Mouse (Mus musculus): ENCODE measurements around the gene Btbd9.
A peak's percentile ranks its signal among the peaks of the same experiment; 100 is the strongest.

Btbd9 gene

DNA sequence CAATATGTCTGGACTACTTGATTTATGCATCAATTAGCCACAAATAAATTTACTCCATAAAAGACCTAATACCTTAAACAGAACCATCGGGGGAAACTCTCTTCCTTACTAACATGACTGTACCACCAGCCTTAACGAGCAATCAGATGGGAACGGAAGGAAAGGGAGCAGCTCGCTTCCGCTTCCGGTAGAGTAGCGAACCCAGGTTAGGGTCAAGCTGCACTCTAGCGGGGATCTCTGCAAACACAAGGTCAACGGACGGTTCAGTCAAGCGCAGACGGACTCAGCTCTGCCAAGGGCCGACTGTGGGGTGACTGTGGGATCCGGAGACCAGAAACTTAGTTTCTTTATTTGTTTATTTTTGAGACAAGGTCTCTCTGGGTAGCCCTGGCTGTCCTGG, 25.9 kb upstream of the Btbd9 start:
- no peak for DNase-seq (ENCODE audit: extremely low read depth, low read depth)

- no peak for DNase-seq (ENCODE audit: extremely low read depth, low read depth)
Observed at GRCm38 (mm10) chr17:30598300-30598699, 22.0 kb upstream of the Btbd9 start.

GRCm38 (mm10) chr17:30597786-30598185, 21.5 kb upstream of the Btbd9 start:
- DNase-seq (ENCODE audit: extremely low read depth, low read depth): no peak

DNA sequence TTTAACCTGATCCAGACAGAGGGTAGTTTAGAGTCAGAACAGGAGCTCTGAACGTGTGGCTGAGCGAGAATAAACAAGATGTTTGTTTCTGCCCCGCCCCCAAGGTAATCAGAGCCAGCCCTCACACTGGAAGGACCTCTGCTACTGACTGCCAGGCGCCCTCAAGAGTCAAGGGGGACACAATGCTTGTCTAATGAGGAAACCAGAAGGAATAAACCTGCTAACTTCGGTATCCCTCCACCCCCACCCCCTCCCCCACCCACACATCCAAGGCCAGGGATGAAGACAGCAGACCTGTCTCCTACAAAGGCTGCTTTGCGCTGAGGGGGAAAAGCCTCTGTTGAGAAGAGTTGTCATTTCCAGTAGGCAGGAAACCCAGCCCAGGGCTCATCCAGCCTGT, 18.6 kb upstream of the Btbd9 start:
- no peak for DNase-seq (ENCODE audit: extremely low read depth, low read depth)

- DNase-seq (ENCODE audit: extremely low read depth, low read depth): no peak
Observed at GRCm38 (mm10) chr17:30594407-30594806, 18.1 kb upstream of the Btbd9 start.

- DNase-seq (ENCODE audit: extremely low read depth, low read depth): no peak
Observed at GRCm38 (mm10) chr17:30590417-30591198, 14.3 kb upstream of the Btbd9 start.

- no peak for DNase-seq (ENCODE audit: extremely low read depth, low read depth)
Observed at GRCm38 (mm10) chr17:30583258-30584001, 7.1 kb upstream of the Btbd9 start.

DNA sequence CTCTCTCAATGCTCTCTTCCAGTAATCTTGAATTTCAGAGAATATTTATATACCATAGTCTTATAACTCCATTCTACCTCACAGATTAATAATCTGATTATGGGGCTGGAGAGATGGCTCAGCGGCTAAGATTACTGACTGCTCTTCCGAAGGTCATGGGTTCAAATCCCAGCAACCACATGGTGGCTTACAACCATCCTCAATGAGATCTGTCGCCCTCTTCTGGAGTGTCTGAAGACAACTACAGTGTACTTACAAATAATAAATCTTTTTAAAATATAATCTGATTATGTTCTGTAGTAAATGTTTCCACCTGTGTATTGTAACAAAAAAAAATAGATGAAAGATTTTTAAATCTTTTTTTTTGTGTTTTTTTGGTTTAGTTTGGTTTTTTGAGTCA, 6.0 kb upstream of the Btbd9 start:
- no peak for DNase-seq (ENCODE audit: extremely low read depth, low read depth)

DNA sequence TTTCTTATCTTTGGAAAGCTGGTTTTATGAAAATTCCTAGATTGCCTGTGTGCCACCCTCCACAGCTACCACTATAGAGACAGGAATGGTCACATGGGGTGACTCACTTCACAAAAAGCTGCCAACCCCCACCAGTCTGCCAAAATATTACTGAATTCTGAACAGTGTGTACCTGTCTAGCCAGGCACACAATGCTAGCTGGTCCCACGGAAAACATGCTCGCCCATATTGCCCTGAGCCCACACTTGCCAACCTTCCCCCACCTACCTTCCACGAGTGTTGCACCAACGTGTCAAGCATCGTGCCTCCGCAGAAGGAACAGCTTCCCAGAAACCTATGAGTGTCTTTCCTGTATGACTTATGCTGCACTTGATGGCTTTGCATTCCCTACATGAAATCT, 4.9 kb upstream of the Btbd9 start:
- no peak for DNase-seq (ENCODE audit: extremely low read depth, low read depth)

DNA sequence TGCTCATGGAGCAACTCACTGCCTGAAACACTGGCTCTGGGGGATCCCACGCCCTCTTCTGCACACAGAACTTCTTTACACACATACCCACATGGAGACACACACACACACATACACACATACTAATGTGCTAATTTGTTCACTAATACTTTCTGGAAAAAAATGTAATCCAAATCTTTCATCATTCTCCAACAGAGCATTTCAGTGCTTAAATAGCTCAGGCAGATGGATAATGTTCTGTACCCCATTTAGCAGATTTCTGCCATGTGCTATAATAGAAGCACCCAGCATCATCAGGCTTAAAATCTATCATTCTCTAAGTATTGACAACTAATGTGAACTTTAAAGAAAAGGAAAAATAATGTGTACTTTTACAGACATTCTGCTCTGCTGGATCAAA, 4.5 kb upstream of the Btbd9 start:
- DNase-seq (ENCODE audit: extremely low read depth, low read depth): no peak

DNA sequence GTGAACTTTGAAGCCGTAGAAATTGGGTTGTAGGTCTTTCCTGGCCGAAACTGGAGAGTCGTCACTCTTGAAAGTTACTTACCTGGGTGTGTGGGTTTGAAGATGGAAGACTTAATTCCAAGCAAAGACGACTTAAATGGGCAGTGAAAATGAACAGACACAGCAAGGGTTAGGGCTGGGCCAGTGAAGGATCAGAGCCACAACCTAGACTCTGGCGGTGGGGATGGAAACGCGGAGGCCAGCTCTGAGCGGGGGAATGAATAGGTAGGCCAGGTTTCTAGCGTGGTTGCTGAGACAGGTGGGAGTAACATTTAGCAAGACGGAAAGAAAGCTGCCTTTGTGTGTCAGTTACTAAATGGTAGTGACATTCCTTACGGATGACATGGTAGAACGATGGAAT, 658 bp upstream of the Btbd9 start:
- no peak for DNase-seq (ENCODE audit: extremely low read depth, low read depth)

- peak; percentile 48 for DNase-seq (ENCODE audit: extremely low read depth, low read depth)
Observed at GRCm38 (mm10) chr17:30575121-30575904, 975 bp downstream of the Btbd9 start.

GRCm38 (mm10) chr17:30574783-30575075, 1.6 kb downstream of the Btbd9 start:
- peak; percentile 70 for DNase-seq (ENCODE audit: extremely low read depth, low read depth)

- peak; percentile 60 for DNase-seq (ENCODE audit: extremely low read depth, low read depth)
Observed at GRCm38 (mm10) chr17:30573990-30574782, 2.1 kb downstream of the Btbd9 start.

DNA sequence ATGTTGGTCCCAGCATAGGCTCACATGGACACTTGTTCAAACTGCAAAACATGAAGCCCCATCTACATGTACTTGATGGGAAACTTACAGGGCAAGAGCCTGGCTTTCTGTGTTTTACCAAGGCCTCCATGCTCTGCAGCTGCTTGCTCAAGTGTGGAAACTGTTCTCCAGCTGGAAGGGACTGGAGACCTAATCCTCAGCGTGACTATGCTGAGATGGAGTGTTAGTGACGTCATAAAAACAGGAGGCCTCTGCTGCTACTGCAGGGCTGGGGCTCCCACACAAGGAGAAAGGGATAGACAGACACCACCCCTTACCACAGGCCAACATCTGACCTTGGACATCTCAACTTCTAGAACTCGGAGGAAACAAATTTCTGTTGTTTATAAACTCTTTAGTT, 5.3 kb downstream of the Btbd9 start:
- no peak for DNase-seq (ENCODE audit: extremely low read depth, low read depth)

- no peak for DNase-seq (ENCODE audit: extremely low read depth, low read depth)
Observed at GRCm38 (mm10) chr17:30570173-30570572, 6.1 kb downstream of the Btbd9 start.

DNA sequence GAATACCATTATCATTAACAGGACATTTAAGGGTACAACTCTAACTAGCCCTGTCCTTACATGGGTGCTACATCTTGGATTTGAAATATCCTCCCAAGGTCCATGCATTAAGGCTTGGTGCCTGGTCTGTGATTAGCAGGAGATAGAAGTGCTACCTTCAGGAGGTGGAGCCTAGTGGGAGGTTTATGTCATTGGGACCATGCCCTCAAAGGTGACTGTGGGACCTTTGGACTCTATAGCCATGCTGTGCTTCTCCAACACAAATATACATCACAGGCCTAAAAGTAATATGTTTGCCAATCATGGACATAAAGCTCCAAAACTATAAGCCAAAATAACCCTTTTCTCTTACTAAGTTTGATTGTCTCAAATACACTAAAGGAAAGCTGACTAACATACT, 7.8 kb downstream of the Btbd9 start:
- no peak for DNase-seq (ENCODE audit: extremely low read depth, low read depth)

DNA sequence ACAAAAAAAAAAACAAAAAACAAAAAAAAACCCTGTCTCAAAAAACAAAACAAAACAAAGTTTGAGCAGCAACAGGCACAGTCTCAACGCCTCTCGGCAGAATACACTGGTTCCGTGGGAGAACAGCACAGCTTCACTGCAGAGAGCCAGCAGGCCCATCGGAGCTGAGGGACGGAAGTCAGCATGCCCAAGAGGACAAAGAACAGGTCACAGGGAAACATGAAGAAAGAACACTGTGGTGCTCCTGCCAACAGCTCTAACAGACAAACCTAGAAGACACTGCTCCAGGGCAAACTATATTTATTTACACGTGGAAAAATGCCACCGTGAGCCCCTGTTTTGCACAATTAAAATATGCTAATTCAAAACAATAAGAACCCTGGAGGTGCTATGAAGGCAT, 11.3 kb downstream of the Btbd9 start:
- DNase-seq (ENCODE audit: extremely low read depth, low read depth): no peak

GRCm38 (mm10) chr17:30564407-30564806, 11.9 kb downstream of the Btbd9 start:
- no peak for DNase-seq (ENCODE audit: extremely low read depth, low read depth)

GRCm38 (mm10) chr17:30563484-30564075, 12.7 kb downstream of the Btbd9 start:
- no peak for DNase-seq (ENCODE audit: extremely low read depth, low read depth)

DNA sequence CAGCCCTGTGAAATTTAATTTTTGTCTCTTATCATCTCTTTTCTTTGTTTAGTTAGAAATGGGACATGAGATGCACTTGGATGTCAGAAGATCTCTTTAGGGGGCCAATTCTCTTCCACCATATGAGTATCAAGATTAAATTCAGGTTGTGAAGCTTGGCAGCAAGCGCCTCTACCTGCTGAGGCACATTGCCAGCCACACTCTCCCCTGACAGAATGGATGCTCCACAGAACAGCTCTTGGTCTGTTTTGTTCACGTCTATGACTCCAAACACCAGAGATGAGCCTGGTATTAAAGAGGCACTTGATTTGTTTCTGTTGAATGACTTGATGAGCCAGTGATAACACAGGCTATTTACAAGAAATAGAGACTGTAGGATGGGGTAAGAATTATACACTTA, 13.5 kb downstream of the Btbd9 start:
- DNase-seq (ENCODE audit: extremely low read depth, low read depth): no peak

Data from MEL-GATA-1-ER (cell line).